Mouse (Mus musculus): ENCODE measurements at regions not wholly inside any gene's neighbourhood (a gene's known extent, or its start where the extent isn't known, plus 50 kb on each side); places are given as distances from the start of the nearest gene placed in this dataset.

DNA sequence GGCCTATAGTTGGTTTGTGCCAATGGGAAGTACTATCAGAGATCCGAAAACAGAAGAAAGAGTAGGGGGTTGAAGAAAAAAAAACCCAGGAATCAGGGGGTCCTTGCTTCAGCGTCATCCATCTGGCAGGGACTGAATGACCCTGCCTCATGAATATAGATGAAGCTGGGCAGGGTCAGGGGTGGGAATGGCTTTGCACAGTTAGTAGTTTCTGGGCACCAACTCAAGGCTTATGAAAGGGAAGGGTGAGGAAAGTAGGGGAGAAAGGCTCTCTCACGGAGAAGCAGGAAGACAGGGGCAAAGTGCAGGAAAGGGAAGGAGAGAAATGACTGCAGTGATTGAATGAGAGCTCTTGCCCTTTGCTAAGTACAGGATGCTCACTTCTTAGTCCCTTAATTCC, 451.3 kb upstream of the Gm6657 start:
- Histone ChIP-seq H3K9ac (ENCODE audit: low read length) (no peak overlapping the region), H3K4me1 (replicated peaks; ENCODE audit: control insufficient read depth, insufficient read depth, low read length) (no peaks in the 10 kb centered on the region), H3K9me3 (ENCODE audit: control insufficient read depth, low read length) (no peaks in the 10 kb centered on the region), H3K27ac (ENCODE audit: low read depth, low read length) (no peak overlapping the region), H3K27me3 (ENCODE audit: control insufficient read depth, insufficient read depth, low read length) (peaks cover 4% of the 10 kb centered on the region; the same call in 1 of the 2 replicates), H3K4me2 (ENCODE audit: low read depth, low read length, severe bottlenecking) (no peak overlapping the region), H3K4me3 (ENCODE audit: low read depth, low read length) (no peak overlapping the region), H3K36me3 (ENCODE audit: control insufficient read depth, insufficient read depth, low read length) (no peaks in the 10 kb centered on the region)
- WGBS, result 32% methylated on average over 3 of the region's 3 CpGs
- no peak for DNase-seq (ENCODE audit: low spot score)
- ATAC-seq (replicated peaks; ENCODE audit: low FRiP score), result no peak

DNA sequence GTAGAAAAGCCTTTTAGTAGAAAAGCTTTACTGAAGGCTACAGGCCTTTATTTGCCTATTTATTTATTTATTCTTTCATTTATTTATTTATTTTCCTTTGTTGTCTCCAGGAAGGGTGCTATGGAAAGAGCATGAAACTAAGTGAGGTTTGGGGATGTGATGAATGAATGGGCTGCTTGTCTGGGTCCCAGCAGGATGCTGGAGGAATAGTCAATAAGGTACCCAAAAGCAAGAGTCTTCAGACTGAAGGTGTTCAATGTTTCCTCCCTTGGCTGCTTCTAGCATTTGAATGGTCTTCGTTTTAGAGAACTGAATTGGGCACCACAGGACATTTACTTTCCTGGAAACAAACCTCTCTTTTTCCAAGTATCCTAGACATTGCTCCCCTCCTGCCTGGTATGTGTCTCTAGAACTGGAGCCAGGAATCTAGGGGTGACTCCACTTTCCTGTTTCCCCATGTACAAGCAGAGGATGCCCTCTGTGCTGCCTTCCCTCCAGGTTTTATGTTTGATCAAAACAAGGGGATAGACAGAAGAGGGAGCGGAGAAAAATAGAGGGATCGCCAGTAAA, 444.5 kb upstream of the Gm6657 start:
- no peak overlapping the region for H3K9ac ChIP-seq (ENCODE audit: low read length)
- no peak overlapping the region for H3K4me3 ChIP-seq (ENCODE audit: low read depth, low read length)
- no peak for DNase-seq (ENCODE audit: low spot score)
- no peaks in the 10 kb centered on the region for H3K27me3 ChIP-seq (ENCODE audit: control insufficient read depth, insufficient read depth, low read length)
- no peaks in the 10 kb centered on the region for H3K36me3 ChIP-seq (ENCODE audit: control insufficient read depth, insufficient read depth, low read length)
- 75% methylated on average over 3 of the region's 3 CpGs for WGBS
- no peaks in the 10 kb centered on the region for H3K9me3 ChIP-seq (ENCODE audit: control insufficient read depth, low read length)
- no peaks in the 10 kb centered on the region for H3K4me1 ChIP-seq (replicated peaks; ENCODE audit: control insufficient read depth, insufficient read depth, low read length)
- no peak overlapping the region for H3K27ac ChIP-seq (ENCODE audit: low read depth, low read length)
- ATAC-seq (replicated peaks; ENCODE audit: low FRiP score), result no peak
- H3K4me2 ChIP-seq (ENCODE audit: low read depth, low read length, severe bottlenecking), result no peak overlapping the region

GRCm38 (mm10) chr12:77752181-77752580, 441.9 kb upstream of the Gm6657 start:
- Histone ChIP-seq H3K27ac (ENCODE audit: low read depth, low read length) (no peak overlapping the region), H3K9me3 (ENCODE audit: control insufficient read depth, low read length) (no peaks in the 10 kb centered on the region), H3K9ac (ENCODE audit: low read length) (no peak overlapping the region), H3K27me3 (ENCODE audit: control insufficient read depth, insufficient read depth, low read length) (no peaks in the 10 kb centered on the region), H3K4me2 (ENCODE audit: low read depth, low read length, severe bottlenecking) (no peak overlapping the region), H3K36me3 (ENCODE audit: control insufficient read depth, insufficient read depth, low read length) (no peaks in the 10 kb centered on the region), H3K4me3 (ENCODE audit: low read depth, low read length) (no peak overlapping the region), H3K4me1 (replicated peaks; ENCODE audit: control insufficient read depth, insufficient read depth, low read length) (no peaks in the 10 kb centered on the region)
- DNase-seq (ENCODE audit: low spot score) (no peak), ATAC-seq (replicated peaks; ENCODE audit: low FRiP score) (no peak)
- 92% methylated on average over 5 of the region's 5 CpGs for WGBS

GRCm38 (mm10) chr12:77756021-77756420, 438.0 kb upstream of the Gm6657 start:
- H3K27ac ChIP-seq (ENCODE audit: low read depth, low read length), result no peak overlapping the region
- no peak overlapping the region for H3K9ac ChIP-seq (ENCODE audit: low read length)
- H3K4me3 ChIP-seq (ENCODE audit: low read depth, low read length), result no peak overlapping the region
- DNase-seq (ENCODE audit: low spot score) (no peak), ATAC-seq (replicated peaks; ENCODE audit: low FRiP score) (no peak)
- H3K36me3 ChIP-seq (ENCODE audit: control insufficient read depth, insufficient read depth, low read length), result no peaks in the 10 kb centered on the region
- WGBS, result 77% methylated on average over 7 of the region's 7 CpGs
- H3K4me2 ChIP-seq (ENCODE audit: low read depth, low read length, severe bottlenecking), result no peak overlapping the region
- no peaks in the 10 kb centered on the region for H3K27me3 ChIP-seq (ENCODE audit: control insufficient read depth, insufficient read depth, low read length)
- no peaks in the 10 kb centered on the region for H3K4me1 ChIP-seq (replicated peaks; ENCODE audit: control insufficient read depth, insufficient read depth, low read length)
- no peaks in the 10 kb centered on the region for H3K9me3 ChIP-seq (ENCODE audit: control insufficient read depth, low read length)

- Histone ChIP-seq H3K9ac (ENCODE audit: low read length) (no peak overlapping the region), H3K4me3 (ENCODE audit: low read depth, low read length) (no peak overlapping the region), H3K9me3 (ENCODE audit: control insufficient read depth, low read length) (no peaks in the 10 kb centered on the region), H3K36me3 (ENCODE audit: control insufficient read depth, insufficient read depth, low read length) (no peaks in the 10 kb centered on the region), H3K4me1 (replicated peaks; ENCODE audit: control insufficient read depth, insufficient read depth, low read length) (no peaks in the 10 kb centered on the region), H3K27me3 (ENCODE audit: control insufficient read depth, insufficient read depth, low read length) (no peaks in the 10 kb centered on the region), H3K27ac (ENCODE audit: low read depth, low read length) (no peak overlapping the region), H3K4me2 (ENCODE audit: low read depth, low read length, severe bottlenecking) (no peak overlapping the region)
- ATAC-seq (replicated peaks; ENCODE audit: low FRiP score), result no peak
- no peak for DNase-seq (ENCODE audit: low spot score)
- WGBS, result 81% methylated on average over 3 of the region's 3 CpGs
These were observed 433.1 kb upstream of the Gm6657 start for GRCm38 (mm10) chr12:77760976-77761375.

GRCm38 (mm10) chr12:77776011-77776546, 418.0 kb upstream of the Gm6657 start:
- H3K9ac ChIP-seq (ENCODE audit: low read length), result no peak overlapping the region
- WGBS, result 69% methylated on average over 6 of the region's 6 CpGs
- H3K4me2 ChIP-seq (ENCODE audit: low read depth, low read length, severe bottlenecking), result no peak overlapping the region
- no peak overlapping the region for H3K27ac ChIP-seq (ENCODE audit: low read depth, low read length)
- no peaks in the 10 kb centered on the region for H3K36me3 ChIP-seq (ENCODE audit: control insufficient read depth, insufficient read depth, low read length)
- no peak overlapping the region for H3K4me3 ChIP-seq (ENCODE audit: low read depth, low read length)
- no peak for DNase-seq (ENCODE audit: low spot score)
- no peaks in the 10 kb centered on the region; the same call in 1 of the 2 replicates for H3K4me1 ChIP-seq (replicated peaks; ENCODE audit: control insufficient read depth, insufficient read depth, low read length)
- ATAC-seq (replicated peaks; ENCODE audit: low FRiP score), result no peak
- H3K9me3 ChIP-seq (ENCODE audit: control insufficient read depth, low read length), result no peaks in the 10 kb centered on the region
- no peaks in the 10 kb centered on the region for H3K27me3 ChIP-seq (ENCODE audit: control insufficient read depth, insufficient read depth, low read length)

DNA sequence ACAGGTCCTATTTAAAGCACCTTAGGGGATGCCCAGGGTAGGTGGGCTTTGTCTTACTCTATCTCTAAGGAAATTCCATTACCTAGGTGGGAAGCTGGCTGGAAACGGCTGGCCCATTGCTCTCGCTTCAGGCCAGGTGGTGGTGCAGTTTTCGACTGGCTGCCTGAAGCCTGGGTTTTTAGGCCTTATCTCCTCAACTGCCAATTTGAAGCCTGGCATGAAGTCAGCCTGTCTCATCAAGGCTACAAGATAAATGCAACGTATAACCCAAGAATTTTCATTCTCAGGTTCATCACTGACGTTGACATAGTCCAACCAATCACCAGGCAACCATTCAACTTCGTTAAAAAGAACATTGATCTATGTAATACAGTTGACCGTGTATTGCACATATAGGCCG, 417.3 kb upstream of the Gm6657 start:
- Histone ChIP-seq H3K27me3 (ENCODE audit: control insufficient read depth, insufficient read depth, low read length) (no peaks in the 10 kb centered on the region), H3K4me3 (ENCODE audit: low read depth, low read length) (no peak overlapping the region), H3K4me1 (replicated peaks; ENCODE audit: control insufficient read depth, insufficient read depth, low read length) (no peaks in the 10 kb centered on the region; the same call in 1 of the 2 replicates), H3K36me3 (ENCODE audit: control insufficient read depth, insufficient read depth, low read length) (no peaks in the 10 kb centered on the region), H3K27ac (ENCODE audit: low read depth, low read length) (no peak overlapping the region), H3K9ac (ENCODE audit: low read length) (no peak overlapping the region), H3K4me2 (ENCODE audit: low read depth, low read length, severe bottlenecking) (no peak overlapping the region), H3K9me3 (ENCODE audit: control insufficient read depth, low read length) (no peaks in the 10 kb centered on the region)
- DNase-seq (ENCODE audit: low spot score) (no peak), ATAC-seq (replicated peaks; ENCODE audit: low FRiP score) (no peak)
- WGBS, result 88% methylated on average over 8 of the region's 8 CpGs

GRCm38 (mm10) chr12:77780885-77781698, 412.9 kb upstream of the Gm6657 start:
- H3K27ac ChIP-seq (ENCODE audit: low read depth, low read length), result no peak overlapping the region
- peaks cover 3% of the 10 kb centered on the region; the same call in 1 of the 2 replicates for H3K4me1 ChIP-seq (replicated peaks; ENCODE audit: control insufficient read depth, insufficient read depth, low read length)
- H3K4me2 ChIP-seq (ENCODE audit: low read depth, low read length, severe bottlenecking), result peak overlapping the region; percentile 37; the same call in 1 of the 2 replicates
- no peaks in the 10 kb centered on the region for H3K36me3 ChIP-seq (ENCODE audit: control insufficient read depth, insufficient read depth, low read length)
- H3K27me3 ChIP-seq (ENCODE audit: control insufficient read depth, insufficient read depth, low read length), result no peaks in the 10 kb centered on the region
- peak overlapping the region; percentile 33; the same call in 1 of the 2 replicates for H3K9ac ChIP-seq (ENCODE audit: low read length)
- WGBS, result 36% methylated on average over 20 of the region's 20 CpGs
- DNase-seq (ENCODE audit: low spot score) (peak; percentile 94), ATAC-seq (replicated peaks; ENCODE audit: low FRiP score) (peak; percentile 81)
- H3K4me3 ChIP-seq (ENCODE audit: low read depth, low read length), result peak overlapping the region; percentile 21
- H3K9me3 ChIP-seq (ENCODE audit: control insufficient read depth, low read length), result no peaks in the 10 kb centered on the region

Data from forebrain, embryonic 11.5 days (tissue).